Mouse (Mus musculus) brain, embryonic 14.5 days (tissue): ENCODE results near the gene Pcx. TPM values are rescaled to one million over a fixed set of nuclear protein-coding genes. Genes with fewer than 3 reads are reported as not detected.
A peak's percentile ranks its signal among the peaks of the same experiment; 100 is the strongest.

Experiments used
- DNase-seq: peaks from one replicate; pipeline ENCODE4 v3.0.0-alpha.2; 2011; ENCODE audit warnings: low read depth
- CTCF ChIP-seq: fragments of 200-500 bp; IDR thresholded peaks from 2 replicates; pipeline ENCODE4 v1.5.1; 2012; ENCODE audit warnings: inconsistent platforms, mild to moderate bottlenecking, moderate library complexity, borderline replicate concordance; ENCODE audit not compliant: insufficient read depth, insufficient read length; ENCODE audit errors: extremely low read depth
- POLR2A ChIP-seq: fragments of 200-500 bp; IDR thresholded peaks from 2 replicates; pipeline ENCODE4 v1.6.1; 2012; ENCODE audit warnings: mild to moderate bottlenecking, inconsistent platforms, borderline replicate concordance; ENCODE audit not compliant: poor library complexity, insufficient read depth, insufficient read length, severe bottlenecking; ENCODE audit errors: extremely low read depth
- polyA plus RNA-seq: library from polyadenylated mRNA; depleted of rRNA; stranded (reverse); fragments of >200 nt; gene quantifications from 2 replicates; pipeline ENCODE4 v1.2.3, GENCODE M21; 2012

Gene Pcx
- polyA plus RNA-seq, 1 experiment, result 19.4 TPM

GRCm38 (mm10) chr19:4603801-4604723 lies 93.8 kb downstream of the Pcx start:
- no peak for TF ChIP-seq POLR2A
- TF ChIP-seq CTCF, result peak; percentile 46; the same call in 1 of the 2 replicates
- DNase-seq, result no peak

- DNase-seq, result no peak
- TF ChIP-seq CTCF (no peak), POLR2A (no peak)
Observed at GRCm38 (mm10) chr19:4605654-4606053, 95.4 kb downstream of the Pcx start.

GRCm38 (mm10) chr19:4607406-4607805 lies 97.1 kb downstream of the Pcx start:
- no peak for DNase-seq
- TF ChIP-seq CTCF (no peak), POLR2A (no peak)

GRCm38 (mm10) chr19:4608511-4608910 lies 98.2 kb downstream of the Pcx start:
- DNase-seq, result no peak
- no peak for TF ChIP-seq POLR2A

GRCm38 (mm10) chr19:4610109-4610508 lies 99.8 kb downstream of the Pcx start:
- no peak for TF ChIP-seq CTCF
- TF ChIP-seq POLR2A, result no peak
- DNase-seq, result no peak

- no peak for DNase-seq
- TF ChIP-seq CTCF, result no peak
- TF ChIP-seq POLR2A, result no peak
Observed at GRCm38 (mm10) chr19:4612181-4612961, 102.1 kb downstream of the Pcx start.

- no peak for DNase-seq
- TF ChIP-seq POLR2A (no peak), CTCF (no peak)
Observed at GRCm38 (mm10) chr19:4613464-4614304, 103.4 kb downstream of the Pcx start.

- DNase-seq, result peak; percentile 46
Observed at GRCm38 (mm10) chr19:4614305-4615150, 104.3 kb downstream of the Pcx start.

GRCm38 (mm10) chr19:4615151-4616093 lies 105.2 kb downstream of the Pcx start, which contains the start of gene Lrfn4:
Lrfn4 (minus strand) TSS chr19:4615667.
- TF ChIP-seq CTCF, result no peak
- peak; percentile 65 for TF ChIP-seq POLR2A
- peak; percentile 97 for DNase-seq

More at GRCm38 (mm10) chr19:4614305-4615150, 104.3 kb downstream of the Pcx start:
- TF ChIP-seq CTCF (no peak), POLR2A (no peak)
